Mouse (Mus musculus): ENCODE data around the gene Cnnm4. TPM values are rescaled to one million over a fixed set of nuclear protein-coding genes. Genes with fewer than 3 reads are reported as not detected.

Gene Cnnm4
- polyA plus RNA-seq, 1 experiment from 2014 or later = 14.1 TPM

GRCm38 (mm10) chr1:36526903-36527302 lies 55.5 kb downstream of the Cnnm4 start:
- Histone ChIP-seq H3K27me3 (ENCODE audit: control insufficient read depth, insufficient read depth, low read length) (no peaks in the 10 kb centered on the region), H3K4me1 (ENCODE audit: control insufficient read depth, insufficient read depth, low read length) (peaks cover 10% of the 10 kb centered on the region; the same call in 1 of the 2 replicates), H3K9me3 (ENCODE audit: control insufficient read depth, low read depth, low read length) (no peaks in the 10 kb centered on the region), H3K4me2 (replicated peaks; ENCODE audit: low read depth, low read length) (no peak overlapping the region), H3K27ac (ENCODE audit: low read length) (no peak overlapping the region), H3K36me3 (ENCODE audit: control insufficient read depth, insufficient read depth, low read length) (peaks cover 20% of the 10 kb centered on the region), H3K4me3 (ENCODE audit: low read depth, low read length) (no peak overlapping the region), H3K9ac (replicated peaks; ENCODE audit: low read depth, low read length) (no peak overlapping the region)
- ATAC-seq (ENCODE audit: insufficient number of reproducible peaks, insufficient read depth, low FRiP score, low read depth) = no peak
- WGBS = 89% methylated on average over 10 of the region's 10 CpGs

DNA sequence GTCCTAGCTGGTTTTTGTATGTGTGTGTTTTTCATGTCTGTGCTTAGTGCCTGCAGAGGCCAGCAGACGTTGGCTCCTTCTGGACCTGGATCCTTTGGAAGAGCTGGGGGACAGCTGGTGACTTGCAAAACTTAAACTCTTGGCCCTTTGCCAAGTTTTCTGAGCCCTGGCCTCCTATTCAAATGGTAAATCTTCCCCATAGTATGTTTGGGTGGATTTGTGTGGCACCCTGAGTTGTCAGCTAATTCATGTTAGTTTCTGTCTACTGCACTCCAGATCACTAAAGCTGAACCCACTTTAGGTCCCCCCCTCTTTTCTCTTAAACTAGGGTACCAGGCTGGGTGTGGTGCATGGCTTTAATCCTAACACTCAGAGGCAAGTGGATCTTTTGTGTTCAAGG lies 56.9 kb downstream of the Cnnm4 start:
- Histone ChIP-seq H3K9me3 (ENCODE audit: control insufficient read depth, low read depth, low read length) (no peaks in the 10 kb centered on the region), H3K4me1 (ENCODE audit: control insufficient read depth, insufficient read depth, low read length) (0 out of 2 replicates have a peak, but pooled peaks cover 1% of the 10 kb centered on the region), H3K9ac (replicated peaks; ENCODE audit: low read depth, low read length) (no peak overlapping the region), H3K4me2 (replicated peaks; ENCODE audit: low read depth, low read length) (no peak overlapping the region), H3K36me3 (ENCODE audit: control insufficient read depth, insufficient read depth, low read length) (peaks cover 15% of the 10 kb centered on the region), H3K4me3 (ENCODE audit: low read depth, low read length) (no peak overlapping the region), H3K27ac (ENCODE audit: low read length) (no peak overlapping the region), H3K27me3 (ENCODE audit: control insufficient read depth, insufficient read depth, low read length) (no peaks in the 10 kb centered on the region)
- WGBS = 21% methylated on average over 1 of the region's 1 CpGs
- ATAC-seq (ENCODE audit: insufficient number of reproducible peaks, insufficient read depth, low FRiP score, low read depth) = peak; percentile 16; the same call in 1 of the 2 replicates

- no peaks in the 10 kb centered on the region for H3K4me1 ChIP-seq (ENCODE audit: control insufficient read depth, insufficient read depth, low read length)
- no peaks in the 10 kb centered on the region for H3K27me3 ChIP-seq (ENCODE audit: control insufficient read depth, insufficient read depth, low read length)
- H3K27ac ChIP-seq (ENCODE audit: low read length) = no peak overlapping the region
- peaks cover 15% of the 10 kb centered on the region for H3K36me3 ChIP-seq (ENCODE audit: control insufficient read depth, insufficient read depth, low read length)
- H3K4me3 ChIP-seq (ENCODE audit: low read depth, low read length) = no peak overlapping the region
- no peak for ATAC-seq (ENCODE audit: insufficient number of reproducible peaks, insufficient read depth, low FRiP score, low read depth)
- H3K9me3 ChIP-seq (ENCODE audit: control insufficient read depth, low read depth, low read length) = no peaks in the 10 kb centered on the region
- no peak overlapping the region for H3K9ac ChIP-seq (replicated peaks; ENCODE audit: low read depth, low read length)
- no peak overlapping the region for H3K4me2 ChIP-seq (replicated peaks; ENCODE audit: low read depth, low read length)
- 88% methylated on average over 4 of the region's 4 CpGs for WGBS
Measured at GRCm38 (mm10) chr1:36529274-36529673, 57.9 kb downstream of the Cnnm4 start.

- H3K4me2 ChIP-seq (replicated peaks; ENCODE audit: low read depth, low read length) = no peak overlapping the region
- no peak for ATAC-seq (ENCODE audit: insufficient number of reproducible peaks, insufficient read depth, low FRiP score, low read depth)
- H3K9me3 ChIP-seq (ENCODE audit: control insufficient read depth, low read depth, low read length) = no peaks in the 10 kb centered on the region
- H3K36me3 ChIP-seq (ENCODE audit: control insufficient read depth, insufficient read depth, low read length) = peaks cover 14% of the 10 kb centered on the region
- H3K4me3 ChIP-seq (ENCODE audit: low read depth, low read length) = no peak overlapping the region
- no peaks in the 10 kb centered on the region for H3K27me3 ChIP-seq (ENCODE audit: control insufficient read depth, insufficient read depth, low read length)
- H3K9ac ChIP-seq (replicated peaks; ENCODE audit: low read depth, low read length) = no peak overlapping the region
- no peak overlapping the region for H3K27ac ChIP-seq (ENCODE audit: low read length)
- WGBS = 96% methylated on average over 4 of the region's 4 CpGs
- H3K4me1 ChIP-seq (ENCODE audit: control insufficient read depth, insufficient read depth, low read length) = no peaks in the 10 kb centered on the region
Measured at GRCm38 (mm10) chr1:36529875-36530274, 58.5 kb downstream of the Cnnm4 start.

DNA sequence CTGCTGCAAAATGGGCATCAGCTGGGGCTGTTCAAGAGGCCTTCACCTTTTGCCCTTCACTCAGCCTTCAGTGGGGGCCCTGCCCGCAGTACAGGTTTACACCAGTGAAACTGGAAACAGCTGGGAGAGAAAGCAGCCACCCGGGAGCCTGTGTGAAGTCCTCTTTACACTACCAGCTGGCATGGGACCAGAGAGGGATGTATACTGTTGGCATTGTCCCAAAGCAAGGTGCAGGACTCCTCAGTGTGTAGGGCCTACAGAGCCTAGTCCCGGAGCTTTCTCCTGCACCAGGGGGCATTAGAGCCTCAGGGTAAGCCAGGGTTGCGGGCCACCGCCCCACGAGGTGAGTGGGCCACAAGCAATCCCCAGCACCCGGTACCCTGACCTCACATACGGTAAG lies 59.1 kb downstream of the Cnnm4 start:
- H3K9me3 ChIP-seq (ENCODE audit: control insufficient read depth, low read depth, low read length) = no peaks in the 10 kb centered on the region
- no peak overlapping the region for H3K27ac ChIP-seq (ENCODE audit: low read length)
- ATAC-seq (ENCODE audit: insufficient number of reproducible peaks, insufficient read depth, low FRiP score, low read depth) = peak; percentile 33; the same call in 1 of the 2 replicates

GRCm38 (mm10) chr1:36530962-36531361 lies 59.5 kb downstream of the Cnnm4 start:
- 90% methylated on average over 7 of the region's 7 CpGs for WGBS
- Histone ChIP-seq H3K36me3 (ENCODE audit: control insufficient read depth, insufficient read depth, low read length) (peaks cover 3% of the 10 kb centered on the region; the same call in 1 of the 2 replicates), H3K4me2 (replicated peaks; ENCODE audit: low read depth, low read length) (no peak overlapping the region), H3K27me3 (ENCODE audit: control insufficient read depth, insufficient read depth, low read length) (no peaks in the 10 kb centered on the region), H3K27ac (ENCODE audit: low read length) (no peak overlapping the region), H3K9ac (replicated peaks; ENCODE audit: low read depth, low read length) (no peak overlapping the region), H3K9me3 (ENCODE audit: control insufficient read depth, low read depth, low read length) (no peaks in the 10 kb centered on the region), H3K4me1 (ENCODE audit: control insufficient read depth, insufficient read depth, low read length) (no peaks in the 10 kb centered on the region), H3K4me3 (ENCODE audit: low read depth, low read length) (no peak overlapping the region)
- no peak for ATAC-seq (ENCODE audit: insufficient number of reproducible peaks, insufficient read depth, low FRiP score, low read depth)

More for the DNA sequence above, 59.1 kb downstream of the Cnnm4 start:
- H3K36me3 ChIP-seq (ENCODE audit: control insufficient read depth, insufficient read depth, low read length) = peaks cover 8% of the 10 kb centered on the region; the same call in 1 of the 2 replicates
- no peak overlapping the region for H3K4me2 ChIP-seq (replicated peaks; ENCODE audit: low read depth, low read length)
- no peaks in the 10 kb centered on the region for H3K27me3 ChIP-seq (ENCODE audit: control insufficient read depth, insufficient read depth, low read length)
- no peak overlapping the region for H3K4me3 ChIP-seq (ENCODE audit: low read depth, low read length)
- 68% methylated on average over 8 of the region's 8 CpGs for WGBS
- no peak overlapping the region for H3K9ac ChIP-seq (replicated peaks; ENCODE audit: low read depth, low read length)
- no peaks in the 10 kb centered on the region for H3K4me1 ChIP-seq (ENCODE audit: control insufficient read depth, insufficient read depth, low read length)

- H3K4me2 ChIP-seq (replicated peaks; ENCODE audit: low read depth, low read length) = no peak overlapping the region
- H3K9me3 ChIP-seq (ENCODE audit: control insufficient read depth, low read depth, low read length) = no peaks in the 10 kb centered on the region
- H3K36me3 ChIP-seq (ENCODE audit: control insufficient read depth, insufficient read depth, low read length) = peaks cover 3% of the 10 kb centered on the region; the same call in 1 of the 2 replicates
- no peak overlapping the region for H3K9ac ChIP-seq (replicated peaks; ENCODE audit: low read depth, low read length)
- H3K27me3 ChIP-seq (ENCODE audit: control insufficient read depth, insufficient read depth, low read length) = no peaks in the 10 kb centered on the region
- no peak overlapping the region for H3K27ac ChIP-seq (ENCODE audit: low read length)
- no peaks in the 10 kb centered on the region for H3K4me1 ChIP-seq (ENCODE audit: control insufficient read depth, insufficient read depth, low read length)
- WGBS = 89% methylated on average over 12 of the region's 12 CpGs
- no peak for ATAC-seq (ENCODE audit: insufficient number of reproducible peaks, insufficient read depth, low FRiP score, low read depth)
- H3K4me3 ChIP-seq (ENCODE audit: low read depth, low read length) = no peak overlapping the region
Measured at GRCm38 (mm10) chr1:36531461-36531860, 60.0 kb downstream of the Cnnm4 start.

GRCm38 (mm10) chr1:36533546-36533945 lies 62.1 kb downstream of the Cnnm4 start:
- Histone ChIP-seq H3K4me1 (ENCODE audit: control insufficient read depth, insufficient read depth, low read length) (no peaks in the 10 kb centered on the region), H3K9me3 (ENCODE audit: control insufficient read depth, low read depth, low read length) (no peaks in the 10 kb centered on the region), H3K36me3 (ENCODE audit: control insufficient read depth, insufficient read depth, low read length) (peaks cover 12% of the 10 kb centered on the region), H3K27ac (ENCODE audit: low read length) (no peak overlapping the region; the same call in 1 of the 2 replicates), H3K27me3 (ENCODE audit: control insufficient read depth, insufficient read depth, low read length) (no peaks in the 10 kb centered on the region), H3K9ac (replicated peaks; ENCODE audit: low read depth, low read length) (no peak overlapping the region), H3K4me2 (replicated peaks; ENCODE audit: low read depth, low read length) (no peak overlapping the region), H3K4me3 (ENCODE audit: low read depth, low read length) (no peak overlapping the region)
- ATAC-seq (ENCODE audit: insufficient number of reproducible peaks, insufficient read depth, low FRiP score, low read depth) = no peak
- WGBS = 75% methylated on average over 6 of the region's 6 CpGs

GRCm38 (mm10) chr1:36534595-36535058 lies 63.2 kb downstream of the Cnnm4 start:
- no peak overlapping the region for H3K4me3 ChIP-seq (ENCODE audit: low read depth, low read length)
- peaks cover 21% of the 10 kb centered on the region for H3K36me3 ChIP-seq (ENCODE audit: control insufficient read depth, insufficient read depth, low read length)
- no peaks in the 10 kb centered on the region for H3K27me3 ChIP-seq (ENCODE audit: control insufficient read depth, insufficient read depth, low read length)
- no peaks in the 10 kb centered on the region for H3K9me3 ChIP-seq (ENCODE audit: control insufficient read depth, low read depth, low read length)
- no peak overlapping the region for H3K9ac ChIP-seq (replicated peaks; ENCODE audit: low read depth, low read length)
- H3K4me2 ChIP-seq (replicated peaks; ENCODE audit: low read depth, low read length) = no peak overlapping the region
- no peaks in the 10 kb centered on the region for H3K4me1 ChIP-seq (ENCODE audit: control insufficient read depth, insufficient read depth, low read length)
- H3K27ac ChIP-seq (ENCODE audit: low read length) = no peak overlapping the region
- no peak for ATAC-seq (ENCODE audit: insufficient number of reproducible peaks, insufficient read depth, low FRiP score, low read depth)
- 75% methylated on average over 6 of the region's 6 CpGs for WGBS
